Mouse (Mus musculus) embryonic facial prominence, embryonic 10.5 days (tissue): Measurements from ENCODE around the gene Arl1. TPM values are rescaled to one million over a fixed set of nuclear protein-coding genes. Genes with fewer than 3 reads are reported as not detected.
"Not testable (repeated sequence)": the region's sequence is repeated elsewhere in the genome, so short reads cannot be mapped to it uniquely, and the experiment has no call there.

Experiments
- DNase-seq: peaks from one replicate; pipeline ENCODE4 v3.0.0-alpha.2; 2017; ENCODE audit warnings: low spot score
- H3K27ac ChIP-seq: fragments of 300-500 bp; sonication (generic); replicated peaks from 2 replicates; pipeline ENCODE4 v1.5.1; 2016; ENCODE audit warnings: mild to moderate bottlenecking
- H3K27me3 ChIP-seq: fragments of 300-500 bp; sonication (generic); replicated peaks from 2 replicates; pipeline ENCODE4 v1.6.1; 2016; ENCODE audit warnings: low read depth, mild to moderate bottlenecking; ENCODE audit not compliant: poor library complexity, severe bottlenecking
- H3K36me3 ChIP-seq: fragments of 300-500 bp; sonication (generic); replicated peaks from 2 replicates; pipeline ENCODE4 v1.6.1; 2016; ENCODE audit warnings: mild to moderate bottlenecking, moderate library complexity
- H3K4me1 ChIP-seq: fragments of 300-500 bp; sonication (generic); 2 replicates; pipeline ENCODE4 v1.6.1; 2016
- H3K4me3 ChIP-seq: fragments of 300-500 bp; sonication (generic); 2 replicates; pipeline ENCODE4 v1.5.1; 2016; ENCODE audit warnings: mild to moderate bottlenecking, moderate library complexity
- H3K9me3 ChIP-seq: fragments of 300-500 bp; sonication (generic); 2 replicates; pipeline ENCODE4 v1.6.1; 2016; ENCODE audit warnings: mild to moderate bottlenecking
- WGBS: fragments of 180-500 bp; shearing (Covaris S2); methylation state at CpG from one replicate; pipeline ENCODE4 v1.1.7; 2016; 5-methylcytosine and 5-hydroxymethylcytosine counted together
- polyA plus RNA-seq: library from polyadenylated mRNA; unstranded; fragments of >200 nt; fragmentation: Nextera tagmentation; extraction: Ambion mirVana; gene quantifications from 2 replicates; pipeline ENCODE4 v1.2.1, GENCODE M21; 2016

The Arl1 gene
- polyA plus RNA-seq, 1 experiment from 2014 or later = 156 TPM

DNA sequence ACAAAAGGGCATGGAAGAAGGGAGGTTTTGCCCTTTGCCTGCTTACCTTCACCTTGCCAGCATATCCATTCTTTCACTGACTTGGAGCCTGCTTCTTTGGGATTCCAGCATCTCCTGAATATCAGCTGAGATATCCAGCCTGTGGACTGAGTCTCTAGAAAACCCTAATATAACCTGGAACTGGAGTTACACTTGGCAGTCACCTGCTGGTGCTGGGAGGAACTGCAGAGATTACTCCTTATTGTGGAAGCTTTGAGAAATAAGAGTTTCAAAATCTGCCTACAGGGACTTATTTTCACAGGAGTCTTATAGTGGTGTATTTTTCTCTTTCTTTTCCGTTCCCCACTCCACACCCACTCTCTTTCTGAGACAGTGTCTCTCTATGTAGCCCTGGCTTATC lies 3.5 kb upstream of the Arl1 start:
- Histone ChIP-seq H3K27me3 (no peaks in the 10 kb centered on the region), H3K27ac (no peak overlapping the region), H3K4me3 (no peak overlapping the region), H3K4me1 (peaks cover 7% of the 10 kb centered on the region), H3K9me3 (no peaks in the 10 kb centered on the region), H3K36me3 (no peaks in the 10 kb centered on the region)
- WGBS = 50% methylated on average over 1 of the region's 1 CpGs
- peak; percentile 32 for DNase-seq

DNA sequence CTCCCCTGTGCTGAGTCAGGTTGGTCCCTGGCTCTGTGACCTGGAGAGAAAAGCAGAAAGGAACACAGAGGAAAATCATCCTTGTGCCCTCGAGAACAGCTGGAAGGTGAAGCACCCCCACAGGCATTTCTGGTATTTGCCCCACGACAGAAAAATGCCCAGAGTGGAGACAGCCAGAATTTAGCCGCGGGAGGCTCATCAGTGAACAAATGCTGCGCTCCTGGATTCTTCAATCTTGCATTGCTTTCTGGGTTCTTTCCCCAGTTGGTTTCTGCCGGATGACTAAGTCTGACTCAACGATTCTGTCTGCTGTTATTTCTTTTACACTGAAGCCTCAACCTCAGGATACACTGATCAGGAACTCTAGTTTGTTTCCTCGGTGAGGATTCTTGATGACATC lies 2.5 kb upstream of the Arl1 start:
- Histone ChIP-seq H3K9me3 (no peaks in the 10 kb centered on the region), H3K4me1 (peaks cover 11% of the 10 kb centered on the region), H3K4me3 (no peak overlapping the region), H3K27ac (no peak overlapping the region), H3K36me3 (no peaks in the 10 kb centered on the region), H3K27me3 (no peaks in the 10 kb centered on the region)
- WGBS = 72% methylated on average over 8 of the region's 8 CpGs
- no peak for DNase-seq

DNA sequence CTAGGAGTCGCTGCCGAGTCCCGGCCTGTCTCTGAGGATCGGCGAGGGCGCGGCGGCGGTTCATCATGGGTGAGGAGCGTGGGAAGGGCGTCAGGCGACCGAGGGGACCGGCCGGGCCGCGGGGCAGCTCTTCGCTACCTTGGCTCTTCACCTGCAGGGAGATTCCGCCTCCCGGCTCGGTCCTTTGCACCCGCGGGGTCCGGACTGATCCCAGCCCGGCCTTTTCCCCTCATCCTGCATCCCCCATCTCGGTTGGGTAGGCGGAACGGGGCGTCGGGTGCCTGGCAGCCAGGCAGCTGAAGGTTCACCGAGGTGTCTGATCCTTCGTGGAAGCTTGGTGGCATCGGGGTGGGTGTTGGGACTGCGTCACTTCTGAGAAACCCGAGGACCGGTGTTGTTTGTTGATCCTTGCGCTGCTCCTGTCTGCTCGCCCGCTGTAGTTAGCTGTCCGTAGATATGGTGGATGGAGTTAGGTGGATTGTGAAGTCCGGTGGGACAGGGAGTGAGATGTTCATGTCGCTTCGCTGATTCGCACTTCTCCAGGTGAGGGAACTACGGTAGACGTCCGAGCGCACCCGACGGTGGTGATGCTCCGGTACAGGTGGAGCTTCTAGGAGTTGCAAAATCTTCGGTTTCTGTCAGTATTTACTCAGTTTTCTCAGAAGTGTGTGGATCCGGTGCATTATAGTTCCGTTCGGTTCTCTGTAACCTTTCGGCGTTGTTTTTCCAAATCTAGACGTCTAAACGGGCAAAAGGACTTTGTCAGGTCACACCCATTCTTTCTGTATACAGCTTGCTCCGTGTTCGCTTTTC lies 1.0 kb downstream of the Arl1 start:
- 2% methylated on average over 61 of the region's 61 CpGs for WGBS
- no peaks in the 10 kb centered on the region for H3K27me3 ChIP-seq

DNA sequence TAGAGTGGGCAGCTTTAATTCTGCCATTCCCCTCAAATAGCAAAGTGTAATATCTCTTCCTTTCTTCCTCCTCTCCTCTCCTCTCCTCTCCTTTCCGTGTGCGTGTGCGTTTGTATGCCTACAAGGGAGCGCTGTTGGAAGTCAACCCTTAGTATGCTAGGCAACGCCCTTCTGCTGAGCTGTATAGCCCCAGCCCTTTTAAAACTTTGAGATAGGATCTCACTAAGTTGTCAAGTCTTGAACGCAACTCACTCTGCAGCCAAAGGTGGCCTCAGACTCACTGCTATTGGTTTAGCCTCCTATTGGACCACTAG lies 1.6 kb downstream of the Arl1 start:
- WGBS = 22% methylated on average over 6 of the region's 6 CpGs
- H3K36me3 ChIP-seq = peaks cover 19% of the 10 kb centered on the region
- no peak overlapping the region for H3K27ac ChIP-seq

More for the DNA sequence above, 1.0 kb downstream of the Arl1 start:
- Histone ChIP-seq H3K4me3 (peak overlapping the region; percentile 95), H3K9me3 (no peaks in the 10 kb centered on the region), H3K27ac (peak overlapping the region; percentile 89), H3K4me1 (peaks cover 11% of the 10 kb centered on the region), H3K36me3 (peaks cover 14% of the 10 kb centered on the region)
- no peak for DNase-seq

DNA sequence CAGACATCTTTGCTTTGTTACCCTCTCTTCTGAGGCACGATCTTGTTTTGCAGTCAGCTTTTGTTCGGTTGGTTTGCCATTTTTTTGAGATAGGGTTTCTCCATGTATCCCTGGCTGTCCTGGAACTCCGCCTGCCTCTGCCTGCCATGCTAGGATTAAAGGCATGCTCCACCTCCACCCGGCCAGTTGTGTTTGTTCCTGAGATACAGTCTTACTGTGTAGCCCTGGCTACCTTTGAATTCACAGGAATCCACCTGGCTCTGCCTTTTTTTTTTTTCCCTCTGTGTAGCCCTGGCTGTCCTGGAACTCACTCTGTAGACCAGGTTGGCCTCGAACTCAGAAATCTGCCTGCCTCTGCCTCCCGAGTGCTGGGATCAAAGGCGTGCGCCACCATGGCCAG lies 8.4 kb downstream of the Arl1 start:
- not testable (repeated sequence) for H3K27me3 ChIP-seq, H3K27ac ChIP-seq, DNase-seq, H3K4me3 ChIP-seq, H3K4me1 ChIP-seq, H3K9me3 ChIP-seq
- H3K36me3 ChIP-seq = peaks cover 75% of the 10 kb centered on the region
- WGBS = 92% methylated on average over 8 of the region's 8 CpGs

More for the DNA sequence above, 1.6 kb downstream of the Arl1 start:
- H3K9me3 ChIP-seq = no peaks in the 10 kb centered on the region
- DNase-seq = no peak
- peaks cover 11% of the 10 kb centered on the region for H3K4me1 ChIP-seq
- H3K4me3 ChIP-seq = peak overlapping the region; percentile 95
- H3K27me3 ChIP-seq = no peaks in the 10 kb centered on the region

DNA sequence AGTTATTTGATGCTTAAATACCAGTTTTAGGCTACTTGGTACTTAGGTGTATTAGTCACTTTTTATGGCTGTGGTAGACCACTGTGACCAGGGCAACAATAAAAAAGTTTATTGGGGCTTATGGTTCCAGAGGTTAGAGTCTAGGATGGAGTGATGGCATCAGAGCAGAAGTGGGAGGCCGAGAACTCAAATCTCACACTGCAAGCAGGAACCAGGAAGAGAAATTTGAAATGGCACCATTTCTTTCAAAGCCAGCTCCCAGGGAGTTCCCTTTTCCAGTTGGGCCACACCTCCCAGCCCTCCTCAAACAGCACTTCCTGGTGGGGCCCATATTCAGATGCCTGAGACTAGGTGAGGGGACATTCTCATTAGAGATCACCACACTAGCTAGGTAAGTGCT lies 9.2 kb downstream of the Arl1 start:
- DNase-seq = no peak
- H3K4me3 ChIP-seq = no peak overlapping the region
- H3K27ac ChIP-seq = no peak overlapping the region
- H3K36me3 ChIP-seq = peaks cover 83% of the 10 kb centered on the region
- no peaks in the 10 kb centered on the region for H3K4me1 ChIP-seq
- H3K27me3 ChIP-seq = no peaks in the 10 kb centered on the region
- no peaks in the 10 kb centered on the region for H3K9me3 ChIP-seq
- 92% methylated on average over 1 of the region's 1 CpGs for WGBS

DNA sequence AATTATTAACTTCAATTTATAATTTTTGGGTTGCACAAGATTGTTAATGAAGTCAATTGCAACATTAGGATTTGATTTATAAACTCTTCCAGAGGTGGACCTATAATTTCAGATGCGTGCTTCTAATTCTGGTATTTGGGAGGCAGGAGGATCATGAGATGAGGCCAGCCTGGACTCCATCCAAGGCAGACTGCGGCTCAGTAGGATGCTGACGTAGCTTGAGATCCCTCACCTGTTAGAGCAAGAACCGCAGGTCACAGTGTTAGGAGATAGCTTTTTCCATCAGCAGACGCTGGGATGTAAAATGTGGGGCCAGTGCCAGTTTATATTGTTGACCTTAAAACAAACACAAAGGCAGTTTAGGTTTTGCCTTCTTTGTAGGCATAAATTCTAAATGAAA lies 10.1 kb downstream of the Arl1 start:
- H3K4me3 ChIP-seq = no peak overlapping the region
- no peaks in the 10 kb centered on the region for H3K4me1 ChIP-seq
- H3K36me3 ChIP-seq = peaks cover 87% of the 10 kb centered on the region
- 94% methylated on average over 5 of the region's 5 CpGs for WGBS
- H3K27ac ChIP-seq = no peak overlapping the region
- H3K9me3 ChIP-seq = no peaks in the 10 kb centered on the region
- DNase-seq = no peak
- H3K27me3 ChIP-seq = no peaks in the 10 kb centered on the region

DNA sequence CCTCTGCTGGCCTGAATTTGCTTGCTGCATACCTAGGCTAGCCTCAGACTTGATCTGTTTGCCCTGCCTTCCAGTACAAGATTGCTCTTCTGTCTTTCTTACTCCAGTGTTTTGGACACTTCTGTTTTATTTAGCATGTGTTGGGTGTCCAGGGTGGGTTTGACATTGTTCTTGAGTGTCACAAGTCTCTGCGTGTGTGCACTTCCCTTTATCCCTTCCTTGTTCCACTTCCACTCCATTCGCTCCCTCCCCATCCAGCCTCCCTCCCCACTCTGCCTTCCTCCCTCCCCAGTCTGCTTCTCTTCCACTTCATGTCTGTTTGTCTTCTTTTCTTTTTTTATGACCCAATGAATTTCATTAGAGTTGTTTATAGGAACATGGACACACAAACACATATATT lies 10.8 kb downstream of the Arl1 start:
- no peaks in the 10 kb centered on the region for H3K4me1 ChIP-seq
- H3K9me3 ChIP-seq = no peaks in the 10 kb centered on the region
- no peak overlapping the region for H3K27ac ChIP-seq
- no peaks in the 10 kb centered on the region for H3K27me3 ChIP-seq
- H3K36me3 ChIP-seq = peaks cover 85% of the 10 kb centered on the region
- no peak overlapping the region for H3K4me3 ChIP-seq
- 83% methylated on average over 2 of the region's 2 CpGs for WGBS
- no peak for DNase-seq

DNA sequence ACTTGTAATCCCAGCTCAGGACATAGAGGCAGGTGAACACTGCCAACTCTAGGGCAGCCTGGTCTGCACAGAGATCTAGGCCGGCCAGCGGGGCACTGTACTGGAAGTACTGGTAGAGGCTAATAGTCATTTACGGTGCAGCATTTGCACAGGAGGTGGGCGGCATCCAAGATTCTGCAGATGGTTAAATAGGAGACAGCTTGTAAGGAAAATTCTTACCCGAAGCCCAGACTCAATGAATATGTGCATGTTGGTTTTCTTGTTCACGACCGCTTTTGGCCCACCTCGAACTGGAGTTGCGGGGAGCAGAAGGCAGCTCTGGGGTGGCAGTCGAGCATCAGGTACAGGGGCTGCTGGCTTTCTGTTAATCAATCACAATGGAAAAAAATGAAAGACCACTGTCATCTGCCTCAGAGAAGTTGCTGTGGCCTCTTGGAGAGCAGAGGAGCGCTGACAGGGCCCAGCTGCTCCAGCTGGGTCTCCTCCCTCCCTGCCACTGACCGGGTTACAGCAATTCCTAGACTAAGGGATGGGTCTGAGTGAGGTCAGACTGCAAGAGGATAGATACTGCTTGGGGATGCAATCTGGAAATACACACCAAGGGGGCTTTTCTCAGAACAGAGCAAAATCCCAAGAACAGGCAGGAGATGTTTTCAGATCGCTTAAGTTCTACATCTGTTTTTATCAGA lies 31.0 kb downstream of the Arl1 start:
- peaks cover 99% of the 10 kb centered on the region for H3K36me3 ChIP-seq
- H3K4me3 ChIP-seq = no peak overlapping the region
- no peaks in the 10 kb centered on the region for H3K27me3 ChIP-seq
- 93% methylated on average over 13 of the region's 13 CpGs for WGBS
- no peak overlapping the region for H3K27ac ChIP-seq
- H3K9me3 ChIP-seq = no peaks in the 10 kb centered on the region
- no peaks in the 10 kb centered on the region for H3K4me1 ChIP-seq
- DNase-seq = no peak

DNA sequence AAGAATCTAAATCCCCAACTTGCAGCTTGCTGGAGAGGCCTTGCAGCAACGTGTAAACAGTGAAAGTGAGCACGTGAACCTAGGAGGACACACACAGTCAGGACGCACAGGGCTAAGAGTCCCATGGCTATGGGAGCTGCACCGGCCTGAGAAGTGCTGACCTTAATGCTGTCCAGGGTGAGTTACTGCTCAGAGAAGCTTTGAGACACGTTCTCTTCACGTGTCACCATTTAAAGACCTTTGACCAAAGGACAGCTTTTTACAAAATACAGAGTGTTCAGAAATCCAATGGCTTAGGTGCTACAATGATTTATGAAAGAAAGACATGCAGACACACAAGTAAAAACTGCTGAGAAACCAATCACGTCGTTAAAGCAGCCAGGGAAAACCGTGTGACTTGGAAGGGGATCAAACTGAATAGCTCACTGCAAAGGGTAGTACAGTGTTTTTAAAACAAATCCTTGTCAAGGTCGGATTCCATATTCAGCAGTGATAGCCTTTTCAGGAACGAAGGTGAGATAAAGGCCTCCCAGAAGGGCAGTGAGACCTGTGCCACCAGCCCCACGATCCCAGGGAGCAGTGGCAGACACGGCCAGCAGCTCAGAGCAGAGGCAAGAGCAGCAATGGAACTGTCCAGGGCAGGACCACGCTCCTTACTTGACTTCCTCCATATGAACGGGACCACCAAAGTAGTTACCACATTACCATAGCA lies 34.9 kb downstream of the Arl1 start:
- H3K4me1 ChIP-seq = no peaks in the 10 kb centered on the region
- WGBS = 90% methylated on average over 15 of the region's 15 CpGs
- H3K9me3 ChIP-seq = no peaks in the 10 kb centered on the region
- no peak overlapping the region for H3K4me3 ChIP-seq
- peaks cover 99% of the 10 kb centered on the region for H3K36me3 ChIP-seq
- no peaks in the 10 kb centered on the region for H3K27me3 ChIP-seq
- no peak for DNase-seq
- no peak overlapping the region for H3K27ac ChIP-seq

DNA sequence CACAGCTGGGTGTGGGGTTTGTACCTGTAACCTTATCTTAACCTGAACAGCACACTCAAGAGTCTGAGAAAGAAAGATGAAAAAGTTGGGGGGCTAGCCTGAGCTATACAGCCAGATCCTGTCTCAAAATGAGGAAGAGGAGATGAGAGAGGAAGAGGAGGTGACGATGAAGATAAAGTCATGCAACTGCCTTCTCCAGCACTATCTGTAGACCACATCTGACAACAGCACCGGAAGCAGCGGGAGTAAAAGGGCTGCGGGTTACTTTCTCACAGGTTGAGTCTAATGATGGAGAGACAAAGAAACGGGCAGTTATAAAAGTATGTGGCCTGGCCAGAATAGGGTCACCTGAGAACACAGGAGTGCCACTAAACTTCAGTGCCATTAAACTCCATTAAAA lies 38.3 kb downstream of the Arl1 start:
- Histone ChIP-seq H3K9me3 (no peaks in the 10 kb centered on the region), H3K4me3 (no peak overlapping the region), H3K4me1 (no peaks in the 10 kb centered on the region), H3K27ac (no peak overlapping the region), H3K27me3 (no peaks in the 10 kb centered on the region), H3K36me3 (peaks cover 99% of the 10 kb centered on the region)
- 94% methylated on average over 5 of the region's 5 CpGs for WGBS
- no peak for DNase-seq

DNA sequence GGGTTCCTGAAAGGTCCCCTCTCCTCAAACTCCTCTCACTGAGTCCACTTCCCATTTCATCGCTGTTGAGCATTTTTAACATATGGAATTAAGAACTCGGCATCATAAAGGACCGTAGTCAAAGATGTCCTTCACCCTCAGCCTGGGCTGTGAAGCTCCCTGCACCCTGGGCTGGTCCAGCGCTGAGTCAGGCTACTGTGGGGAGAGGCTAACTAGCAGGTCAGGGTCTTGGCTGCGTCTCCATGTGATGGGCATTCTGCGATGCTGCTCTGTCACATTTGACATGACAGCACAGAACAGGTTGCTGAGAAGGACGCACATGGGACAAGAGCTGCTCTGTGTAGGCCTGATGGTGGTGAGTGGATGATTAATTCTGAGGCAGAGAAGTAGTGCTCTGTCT lies 39.0 kb downstream of the Arl1 start:
- Histone ChIP-seq H3K36me3 (peaks cover 99% of the 10 kb centered on the region), H3K4me3 (no peak overlapping the region), H3K27me3 (no peaks in the 10 kb centered on the region), H3K9me3 (no peaks in the 10 kb centered on the region), H3K27ac (no peak overlapping the region), H3K4me1 (no peaks in the 10 kb centered on the region)
- no peak for DNase-seq
- WGBS = 93% methylated on average over 7 of the region's 7 CpGs

DNA sequence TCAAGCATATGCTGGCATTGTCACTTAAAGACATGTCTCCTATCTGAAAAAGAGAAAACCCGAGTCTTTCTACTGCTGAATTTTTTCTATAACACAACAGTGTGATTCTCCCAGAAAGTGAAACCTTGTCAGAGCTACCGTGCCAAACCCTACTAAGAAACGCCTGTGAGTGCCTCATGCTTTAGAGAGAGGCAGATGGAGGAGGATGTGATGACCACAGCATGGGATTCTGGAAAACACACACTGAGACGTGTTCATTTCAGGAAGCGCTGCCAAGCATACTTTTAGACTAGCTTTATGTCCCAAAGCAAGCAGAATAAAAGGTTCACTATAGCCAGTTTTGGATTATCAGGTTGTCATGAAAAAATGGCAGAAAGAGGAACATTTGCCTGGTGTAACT lies 42.3 kb downstream of the Arl1 start:
- H3K4me1 ChIP-seq, H3K4me3 ChIP-seq, H3K27ac ChIP-seq, H3K27me3 ChIP-seq, DNase-seq, H3K9me3 ChIP-seq: not testable (repeated sequence)
- WGBS = 87% methylated on average over 5 of the region's 5 CpGs
- H3K36me3 ChIP-seq = peaks cover 99% of the 10 kb centered on the region
